In genomic region chr10:23549207-23549606, GRCm38 (mm10) we compare ENCODE assay signal across 22 mouse cellular contexts.
DNase-seq lines count a peak whose midpoint lies in the region; ATAC-seq lines count a peak whose summit lies in the region.
"Had no signal": no experiment of that assay in that cellular context is flagged by ENCODE, and none has a peak within 500 bp of the region (broad histone marks: within the 10 kb centered on the region; RNA-seq: fewer than 3 reads in every experiment).

No protein-coding gene starts in this region.

- no peaks in the 10 kb centered on the region for H3K9me3 ChIP-seq in forebrain, embryonic 10.5 days
- H3K9me3 ChIP-seq in forebrain, embryonic 16.5 days (ENCODE audit: control insufficient read depth, low read length) = no peaks in the 10 kb centered on the region
- no peaks in the 10 kb centered on the region for H3K9me3 ChIP-seq in midbrain, embryonic 13.5 days
- H3K9me3 ChIP-seq in midbrain, embryonic 16.5 days (replicated peaks; ENCODE audit: control insufficient read depth, low read length, poor library complexity, severe bottlenecking) = no peaks in the 10 kb centered on the region
- no peaks in the 10 kb centered on the region for H3K9me3 ChIP-seq in embryonic facial prominence, embryonic 10.5 days
- no peaks in the 10 kb centered on the region for H3K9me3 ChIP-seq in limb, embryonic 13.5 days
- H3K9me3 ChIP-seq: heart, embryonic 13.5 days; liver, embryonic 13.5 days; lung, embryonic 15.5 days; neural tube, embryonic 15.5 days had no signal

- ATAC-seq in forebrain, embryonic 16.5 days = no peak
- 0 out of 2 replicates have a peak, but pooled peaks have one; percentile 14 for ATAC-seq in midbrain, embryonic 13.5 days
- ATAC-seq in midbrain, embryonic 16.5 days = no peak
- ATAC-seq in limb, embryonic 13.5 days (ENCODE audit: low FRiP score, low read depth) = no peak
- ATAC-seq in CD4-positive, CD25-positive, alpha-beta regulatory T cell, adult 4 months = no peak
- ATAC-seq: activated CD4-positive, CD25-positive, alpha-beta regulatory T cell, adult 4 months; Patski had no signal

- H3K36me3 ChIP-seq in forebrain, embryonic 10.5 days (replicated peaks) = no peaks in the 10 kb centered on the region
- no peaks in the 10 kb centered on the region for H3K36me3 ChIP-seq in forebrain, embryonic 16.5 days (ENCODE audit: control insufficient read depth, insufficient read depth)
- no peaks in the 10 kb centered on the region for H3K36me3 ChIP-seq in midbrain, embryonic 13.5 days
- H3K36me3 ChIP-seq in midbrain, embryonic 16.5 days (ENCODE audit: control insufficient read depth, insufficient read depth, low read length) = no peaks in the 10 kb centered on the region
- H3K36me3 ChIP-seq in embryonic facial prominence, embryonic 10.5 days (replicated peaks) = no peaks in the 10 kb centered on the region
- H3K36me3 ChIP-seq in limb, embryonic 13.5 days = no peaks in the 10 kb centered on the region
- H3K36me3 ChIP-seq: heart, embryonic 13.5 days; liver, embryonic 13.5 days; lung, embryonic 15.5 days; neural tube, embryonic 15.5 days had no signal

- DNase-seq in forebrain, embryonic 10.5 days (ENCODE audit: extremely low spot score, low spot score) = no peak
- peak; percentile 24 for DNase-seq in embryonic facial prominence, embryonic 10.5 days (ENCODE audit: low spot score)
- DNase-seq in heart, postnatal 4 days = no peak
- DNase-seq: B cell, adult 2 months; cerebellum, adult 11-12 months; cerebellum, postnatal 36 days; kidney, adult 9 months; kidney, postnatal 36 days; liver, embryonic 13.5 days; thymus, postnatal 36 days had no signal

- no peak overlapping the region for H3K4me3 ChIP-seq in forebrain, embryonic 10.5 days
- no peak overlapping the region for H3K4me3 ChIP-seq in forebrain, embryonic 16.5 days (replicated peaks; ENCODE audit: low read length)
- H3K4me3 ChIP-seq in midbrain, embryonic 13.5 days (replicated peaks) = no peak overlapping the region
- no peak overlapping the region for H3K4me3 ChIP-seq in midbrain, embryonic 16.5 days (ENCODE audit: low read depth, low read length)
- no peak overlapping the region for H3K4me3 ChIP-seq in embryonic facial prominence, embryonic 10.5 days
- no peak overlapping the region for H3K4me3 ChIP-seq in limb, embryonic 13.5 days
- H3K4me3 ChIP-seq: erythroblast, embryonic 14.5 days; heart, embryonic 13.5 days; liver, embryonic 13.5 days; lung, embryonic 15.5 days; neural tube, embryonic 15.5 days had no signal

- peaks cover 16% of the 10 kb centered on the region for H3K4me1 ChIP-seq in forebrain, embryonic 10.5 days
- H3K4me1 ChIP-seq in forebrain, embryonic 16.5 days (replicated peaks; ENCODE audit: control insufficient read depth, insufficient read depth, low read length) = 0 out of 2 replicates have a peak, but pooled peaks cover 2% of the 10 kb centered on the region
- peaks cover 6% of the 10 kb centered on the region for H3K4me1 ChIP-seq in midbrain, embryonic 13.5 days (replicated peaks)
- H3K4me1 ChIP-seq in midbrain, embryonic 16.5 days (ENCODE audit: control insufficient read depth, insufficient read depth, low read length) = no peaks in the 10 kb centered on the region
- H3K4me1 ChIP-seq in embryonic facial prominence, embryonic 10.5 days = peaks cover 23% of the 10 kb centered on the region
- peaks cover 25% of the 10 kb centered on the region for H3K4me1 ChIP-seq in limb, embryonic 13.5 days
- H3K4me1 ChIP-seq: liver, embryonic 13.5 days; lung, embryonic 15.5 days had no signal

- H3K27ac ChIP-seq in forebrain, embryonic 10.5 days = peak overlapping the region; percentile 54
- H3K27ac ChIP-seq in forebrain, embryonic 16.5 days (ENCODE audit: low read length) = no peak overlapping the region
- H3K27ac ChIP-seq in midbrain, embryonic 13.5 days = no peak overlapping the region
- no peak overlapping the region for H3K27ac ChIP-seq in midbrain, embryonic 16.5 days (ENCODE audit: low read length)
- peak overlapping the region; percentile 70 for H3K27ac ChIP-seq in embryonic facial prominence, embryonic 10.5 days (replicated peaks)
- peak overlapping the region; percentile 56 for H3K27ac ChIP-seq in limb, embryonic 13.5 days
- H3K27ac ChIP-seq: heart, embryonic 13.5 days; liver, embryonic 13.5 days; lung, embryonic 15.5 days; macrophage; neural tube, embryonic 15.5 days had no signal

- H3K9ac ChIP-seq in forebrain, embryonic 16.5 days (replicated peaks; ENCODE audit: low read depth, low read length) = no peak overlapping the region
- no peak overlapping the region for H3K9ac ChIP-seq in midbrain, embryonic 13.5 days (replicated peaks)
- no peak overlapping the region for H3K9ac ChIP-seq in midbrain, embryonic 16.5 days (ENCODE audit: low read depth, low read length)
- no peak overlapping the region for H3K9ac ChIP-seq in limb, embryonic 13.5 days
- H3K9ac ChIP-seq: heart, embryonic 13.5 days; liver, embryonic 13.5 days; lung, embryonic 15.5 days; neural tube, embryonic 15.5 days had no signal

- H3K27me3 ChIP-seq in forebrain, embryonic 10.5 days (ENCODE audit: poor library complexity, severe bottlenecking) = no peaks in the 10 kb centered on the region
- H3K27me3 ChIP-seq in forebrain, embryonic 16.5 days (replicated peaks; ENCODE audit: control insufficient read depth, insufficient read depth, low read length) = no peaks in the 10 kb centered on the region
- H3K27me3 ChIP-seq in midbrain, embryonic 13.5 days = no peaks in the 10 kb centered on the region
- H3K27me3 ChIP-seq in midbrain, embryonic 16.5 days (ENCODE audit: control insufficient read depth, insufficient read depth, low read depth, low read length) = no peaks in the 10 kb centered on the region
- H3K27me3 ChIP-seq in embryonic facial prominence, embryonic 10.5 days (replicated peaks; ENCODE audit: low read depth, poor library complexity, severe bottlenecking) = no peaks in the 10 kb centered on the region
- no peaks in the 10 kb centered on the region for H3K27me3 ChIP-seq in limb, embryonic 13.5 days
- H3K27me3 ChIP-seq: heart, embryonic 13.5 days; liver, embryonic 13.5 days; lung, embryonic 15.5 days; neural tube, embryonic 15.5 days; Patski had no signal

- H3K4me2 ChIP-seq in forebrain, embryonic 16.5 days (ENCODE audit: low read length) = no peak overlapping the region
- H3K4me2 ChIP-seq in midbrain, embryonic 13.5 days (replicated peaks) = no peak overlapping the region
- no peak overlapping the region for H3K4me2 ChIP-seq in midbrain, embryonic 16.5 days (ENCODE audit: low read length)
- H3K4me2 ChIP-seq in limb, embryonic 13.5 days (replicated peaks) = peak overlapping the region; percentile 22; the same call in 1 of the 2 replicates
- H3K4me2 ChIP-seq: heart, embryonic 13.5 days; liver, embryonic 13.5 days; lung, embryonic 15.5 days; neural tube, embryonic 15.5 days had no signal

- WGBS in forebrain, embryonic 10.5 days = 23% methylated on average over 3 of the region's 3 CpGs
- WGBS in forebrain, embryonic 16.5 days = 17% methylated on average over 3 of the region's 3 CpGs
- WGBS in midbrain, embryonic 13.5 days = 20% methylated on average over 3 of the region's 3 CpGs
- 20% methylated on average over 3 of the region's 3 CpGs for WGBS in midbrain, embryonic 16.5 days
- 24% methylated on average over 3 of the region's 3 CpGs for WGBS in embryonic facial prominence, embryonic 10.5 days
- 17% methylated on average over 3 of the region's 3 CpGs for WGBS in limb, embryonic 13.5 days

Comparison
In these comparisons a context has a peak if more than half of its experiments do, and no peak if none do; other contexts are left out.
1. H3K27ac ChIP-seq: peak in forebrain, embryonic 10.5 days (single experiment), embryonic facial prominence, embryonic 10.5 days (single experiment) and limb, embryonic 13.5 days (single experiment); none in forebrain, embryonic 16.5 days (single experiment), midbrain, embryonic 13.5 days (single experiment) and midbrain, embryonic 16.5 days (single experiment).